Mouse (Mus musculus): ENCODE measurements at regions not wholly inside any gene's neighbourhood (a gene's known extent, or its start where the extent isn't known, plus 50 kb on each side); places are given as distances from the start of the nearest gene placed in this dataset.

GRCm38 (mm10) chr8:128165591-128165990, 192.8 kb upstream of the Nrp1 start:
- ATAC-seq (replicated peaks; ENCODE audit: insufficient number of reproducible peaks, low FRiP score, low TSS enrichment, low read depth) (no peak), DNase-seq (ENCODE audit: low spot score) (no peak)
- Histone ChIP-seq H3K9ac (replicated peaks; ENCODE audit: low read length) (no peak overlapping the region), H3K4me1 (ENCODE audit: control insufficient read depth, insufficient read depth, low read length) (no peaks in the 10 kb centered on the region), H3K27me3 (ENCODE audit: control insufficient read depth, insufficient read depth, low read length) (no peaks in the 10 kb centered on the region), H3K36me3 (replicated peaks; ENCODE audit: control insufficient read depth, insufficient read depth, low read depth, low read length) (no peaks in the 10 kb centered on the region), H3K27ac (replicated peaks; ENCODE audit: low read depth, low read length) (no peak overlapping the region), H3K4me3 (ENCODE audit: low read depth, low read length) (no peak overlapping the region), H3K4me2 (ENCODE audit: low read depth, low read length) (no peak overlapping the region), H3K9me3 (replicated peaks; ENCODE audit: control insufficient read depth, low read length) (no peaks in the 10 kb centered on the region)
- 95% methylated on average over 2 of the region's 2 CpGs for WGBS

DNA sequence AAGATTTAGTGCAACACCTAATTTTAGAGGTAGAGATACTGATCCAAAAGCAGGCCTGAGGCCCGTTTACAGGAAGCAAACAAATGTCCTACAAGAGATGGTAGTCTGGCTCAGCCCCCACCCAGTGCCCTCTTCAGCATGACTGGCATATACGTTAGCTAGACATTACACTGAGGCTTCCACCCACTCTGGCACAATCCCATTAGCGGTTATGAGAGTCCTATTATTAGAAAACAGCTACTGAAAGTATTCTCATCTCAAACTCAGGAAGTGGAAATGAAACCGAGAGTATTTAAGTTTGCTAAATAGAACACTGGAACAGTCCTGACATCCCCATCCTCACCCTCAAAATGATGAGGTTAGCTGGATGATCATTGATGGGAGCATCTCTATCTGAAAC, 192.3 kb upstream of the Nrp1 start:
- DNase-seq (ENCODE audit: low spot score) = no peak

DNA sequence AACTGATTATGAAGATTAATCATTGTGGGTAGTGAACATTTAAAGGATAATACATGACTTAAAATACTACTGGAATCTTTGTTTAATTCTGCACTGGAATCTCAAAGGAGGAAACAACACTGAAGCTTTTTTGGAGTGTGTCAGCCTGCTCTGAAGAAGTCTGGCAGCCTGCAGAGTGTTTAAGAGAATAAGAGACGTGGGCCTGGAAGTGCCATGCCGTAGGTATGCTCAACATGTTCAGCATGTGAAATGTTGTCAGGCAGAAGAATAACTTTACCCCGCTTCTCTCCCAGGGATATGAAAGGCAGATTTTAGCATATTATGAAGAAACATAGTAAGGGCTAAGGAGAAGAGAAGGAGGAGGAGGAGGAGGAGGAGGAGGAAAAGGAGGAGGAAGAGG, 189.6 kb upstream of the Nrp1 start:
- Histone ChIP-seq H3K9ac (replicated peaks; ENCODE audit: low read length) (no peak overlapping the region), H3K4me3 (ENCODE audit: low read depth, low read length) (no peak overlapping the region), H3K27ac (replicated peaks; ENCODE audit: low read depth, low read length) (no peak overlapping the region), H3K27me3 (ENCODE audit: control insufficient read depth, insufficient read depth, low read length) (no peaks in the 10 kb centered on the region), H3K9me3 (replicated peaks; ENCODE audit: control insufficient read depth, low read length) (no peaks in the 10 kb centered on the region), H3K4me1 (ENCODE audit: control insufficient read depth, insufficient read depth, low read length) (no peaks in the 10 kb centered on the region), H3K4me2 (ENCODE audit: low read depth, low read length) (no peak overlapping the region), H3K36me3 (replicated peaks; ENCODE audit: control insufficient read depth, insufficient read depth, low read depth, low read length) (no peaks in the 10 kb centered on the region)
- no peak for DNase-seq (ENCODE audit: low spot score)
- WGBS = 84% methylated on average over 3 of the region's 3 CpGs
- ATAC-seq (replicated peaks; ENCODE audit: insufficient number of reproducible peaks, low FRiP score, low TSS enrichment, low read depth) = no peak

More for the DNA sequence above, 192.3 kb upstream of the Nrp1 start:
- no peak overlapping the region for H3K27ac ChIP-seq (replicated peaks; ENCODE audit: low read depth, low read length)
- no peaks in the 10 kb centered on the region for H3K4me1 ChIP-seq (ENCODE audit: control insufficient read depth, insufficient read depth, low read length)
- WGBS = 84% methylated on average over 4 of the region's 4 CpGs
- no peaks in the 10 kb centered on the region for H3K27me3 ChIP-seq (ENCODE audit: control insufficient read depth, insufficient read depth, low read length)
- ATAC-seq (replicated peaks; ENCODE audit: insufficient number of reproducible peaks, low FRiP score, low TSS enrichment, low read depth) = no peak
- H3K9ac ChIP-seq (replicated peaks; ENCODE audit: low read length) = no peak overlapping the region
- H3K9me3 ChIP-seq (replicated peaks; ENCODE audit: control insufficient read depth, low read length) = no peaks in the 10 kb centered on the region
- H3K36me3 ChIP-seq (replicated peaks; ENCODE audit: control insufficient read depth, insufficient read depth, low read depth, low read length) = no peaks in the 10 kb centered on the region
- H3K4me3 ChIP-seq (ENCODE audit: low read depth, low read length) = no peak overlapping the region
- H3K4me2 ChIP-seq (ENCODE audit: low read depth, low read length) = no peak overlapping the region

DNA sequence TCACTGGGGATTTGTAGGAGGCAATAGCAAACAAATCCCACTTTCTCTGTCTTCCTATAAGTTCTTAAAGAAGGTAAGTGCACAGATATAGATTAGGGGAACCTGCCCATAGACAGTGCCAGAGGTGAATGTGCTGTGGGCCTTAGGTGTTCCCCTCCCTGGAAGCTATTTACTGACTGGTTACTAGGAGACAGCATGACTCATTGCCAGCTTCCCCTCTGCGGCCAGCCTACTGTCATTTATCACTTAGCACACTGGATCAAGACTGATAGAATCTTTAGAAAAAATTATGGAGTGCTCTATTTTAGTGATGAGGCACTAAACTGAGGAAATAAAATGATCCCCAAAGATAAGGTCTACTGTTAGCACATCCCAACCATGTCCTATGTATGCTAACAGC, 187.3 kb upstream of the Nrp1 start:
- Histone ChIP-seq H3K4me1 (ENCODE audit: control insufficient read depth, insufficient read depth, low read length) (no peaks in the 10 kb centered on the region), H3K27ac (replicated peaks; ENCODE audit: low read depth, low read length) (no peak overlapping the region), H3K9ac (replicated peaks; ENCODE audit: low read length) (no peak overlapping the region), H3K9me3 (replicated peaks; ENCODE audit: control insufficient read depth, low read length) (no peaks in the 10 kb centered on the region), H3K4me3 (ENCODE audit: low read depth, low read length) (no peak overlapping the region), H3K27me3 (ENCODE audit: control insufficient read depth, insufficient read depth, low read length) (no peaks in the 10 kb centered on the region), H3K36me3 (replicated peaks; ENCODE audit: control insufficient read depth, insufficient read depth, low read depth, low read length) (no peaks in the 10 kb centered on the region), H3K4me2 (ENCODE audit: low read depth, low read length) (no peak overlapping the region)
- DNase-seq (ENCODE audit: low spot score) (no peak), ATAC-seq (replicated peaks; ENCODE audit: insufficient number of reproducible peaks, low FRiP score, low TSS enrichment, low read depth) (no peak)
- 69% methylated on average over 1 of the region's 1 CpGs for WGBS

DNA sequence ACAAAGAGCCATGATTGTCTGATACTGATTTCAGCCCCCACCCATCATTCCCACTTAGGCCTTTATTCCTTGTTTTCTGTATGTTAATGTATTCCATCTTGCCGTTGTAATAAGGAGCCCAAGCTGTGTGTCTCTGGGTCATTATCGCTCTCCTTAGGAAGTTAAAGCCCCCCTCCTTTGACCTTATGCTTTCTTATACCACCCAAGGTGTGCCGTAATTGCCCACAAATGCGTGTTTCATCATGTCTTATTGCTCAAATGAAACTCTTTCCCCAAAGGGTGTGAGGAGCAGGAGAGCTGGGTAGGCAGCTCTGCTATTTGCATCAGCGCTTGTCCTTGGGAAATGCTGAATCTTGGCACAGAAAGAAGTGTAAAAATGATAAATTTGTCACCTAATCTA, 178.2 kb upstream of the Nrp1 start:
- Histone ChIP-seq H3K9me3 (replicated peaks; ENCODE audit: control insufficient read depth, low read length) (no peaks in the 10 kb centered on the region), H3K4me3 (ENCODE audit: low read depth, low read length) (no peak overlapping the region), H3K9ac (replicated peaks; ENCODE audit: low read length) (no peak overlapping the region), H3K4me2 (ENCODE audit: low read depth, low read length) (no peak overlapping the region), H3K4me1 (ENCODE audit: control insufficient read depth, insufficient read depth, low read length) (no peaks in the 10 kb centered on the region), H3K27ac (replicated peaks; ENCODE audit: low read depth, low read length) (no peak overlapping the region), H3K36me3 (replicated peaks; ENCODE audit: control insufficient read depth, insufficient read depth, low read depth, low read length) (no peaks in the 10 kb centered on the region), H3K27me3 (ENCODE audit: control insufficient read depth, insufficient read depth, low read length) (no peaks in the 10 kb centered on the region)
- DNase-seq (ENCODE audit: low spot score) (no peak), ATAC-seq (replicated peaks; ENCODE audit: insufficient number of reproducible peaks, low FRiP score, low TSS enrichment, low read depth) (no peak)
- 78% methylated on average over 5 of the region's 5 CpGs for WGBS

GRCm38 (mm10) chr8:128183081-128183480, 175.3 kb upstream of the Nrp1 start:
- no peak for ATAC-seq (replicated peaks; ENCODE audit: insufficient number of reproducible peaks, low FRiP score, low TSS enrichment, low read depth)
- Histone ChIP-seq H3K4me2 (ENCODE audit: low read depth, low read length) (no peak overlapping the region), H3K36me3 (replicated peaks; ENCODE audit: control insufficient read depth, insufficient read depth, low read depth, low read length) (no peaks in the 10 kb centered on the region), H3K27ac (replicated peaks; ENCODE audit: low read depth, low read length) (no peak overlapping the region), H3K4me3 (ENCODE audit: low read depth, low read length) (no peak overlapping the region), H3K9me3 (replicated peaks; ENCODE audit: control insufficient read depth, low read length) (no peaks in the 10 kb centered on the region), H3K4me1 (ENCODE audit: control insufficient read depth, insufficient read depth, low read length) (no peaks in the 10 kb centered on the region), H3K27me3 (ENCODE audit: control insufficient read depth, insufficient read depth, low read length) (no peaks in the 10 kb centered on the region), H3K9ac (replicated peaks; ENCODE audit: low read length) (no peak overlapping the region)
- DNase-seq (ENCODE audit: low spot score) = no peak
- WGBS = 42% methylated on average over 4 of the region's 4 CpGs

DNA sequence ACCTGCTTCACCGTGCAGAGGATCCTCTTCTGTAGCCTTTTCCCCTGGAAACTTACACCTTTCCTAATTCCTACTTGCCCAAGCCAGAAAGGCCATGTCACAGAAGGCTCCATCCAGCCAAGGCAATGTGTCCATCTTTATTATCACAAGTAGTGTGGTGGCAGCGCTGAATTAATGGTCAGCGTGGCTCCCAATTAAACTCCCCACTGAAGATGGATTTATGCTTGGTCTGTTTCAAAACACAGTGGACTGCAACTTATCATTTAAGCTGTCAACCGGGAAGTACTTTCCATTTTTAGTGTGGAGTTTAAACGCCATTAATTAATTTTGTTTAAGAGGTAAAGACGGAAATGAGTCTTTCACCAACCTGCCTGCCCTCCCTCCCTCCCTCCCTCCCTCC, 170.1 kb upstream of the Nrp1 start:
- no peak for DNase-seq (ENCODE audit: low spot score)
- no peaks in the 10 kb centered on the region for H3K27me3 ChIP-seq (ENCODE audit: control insufficient read depth, insufficient read depth, low read length)
- 88% methylated on average over 6 of the region's 6 CpGs for WGBS
- H3K4me1 ChIP-seq (ENCODE audit: control insufficient read depth, insufficient read depth, low read length) = no peaks in the 10 kb centered on the region
- H3K9me3 ChIP-seq (replicated peaks; ENCODE audit: control insufficient read depth, low read length) = no peaks in the 10 kb centered on the region
- H3K36me3 ChIP-seq (replicated peaks; ENCODE audit: control insufficient read depth, insufficient read depth, low read depth, low read length) = no peaks in the 10 kb centered on the region
- no peak overlapping the region for H3K27ac ChIP-seq (replicated peaks; ENCODE audit: low read depth, low read length)
- H3K9ac ChIP-seq (replicated peaks; ENCODE audit: low read length) = no peak overlapping the region
- H3K4me3 ChIP-seq (ENCODE audit: low read depth, low read length) = no peak overlapping the region
- no peak overlapping the region for H3K4me2 ChIP-seq (ENCODE audit: low read depth, low read length)
- ATAC-seq (replicated peaks; ENCODE audit: insufficient number of reproducible peaks, low FRiP score, low TSS enrichment, low read depth) = no peak

- Histone ChIP-seq H3K9ac (replicated peaks; ENCODE audit: low read length) (no peak overlapping the region), H3K36me3 (replicated peaks; ENCODE audit: control insufficient read depth, insufficient read depth, low read depth, low read length) (no peaks in the 10 kb centered on the region), H3K27ac (replicated peaks; ENCODE audit: low read depth, low read length) (no peak overlapping the region), H3K4me3 (ENCODE audit: low read depth, low read length) (no peak overlapping the region), H3K4me2 (ENCODE audit: low read depth, low read length) (no peak overlapping the region), H3K9me3 (replicated peaks; ENCODE audit: control insufficient read depth, low read length) (no peaks in the 10 kb centered on the region), H3K4me1 (ENCODE audit: control insufficient read depth, insufficient read depth, low read length) (no peaks in the 10 kb centered on the region), H3K27me3 (ENCODE audit: control insufficient read depth, insufficient read depth, low read length) (no peaks in the 10 kb centered on the region)
- WGBS = 82% methylated on average over 3 of the region's 3 CpGs
- ATAC-seq (replicated peaks; ENCODE audit: insufficient number of reproducible peaks, low FRiP score, low TSS enrichment, low read depth) = no peak
- no peak for DNase-seq (ENCODE audit: low spot score)
Measured at GRCm38 (mm10) chr8:128193293-128193887, 165.0 kb upstream of the Nrp1 start.
